Mouse (Mus musculus): ENCODE data around the gene Pten.

- TF ChIP-seq CTCF (IDR thresholded peaks at IDR 0.05; ENCODE audit: insufficient read depth, low read length) (no peak), POLR2A (IDR thresholded peaks at IDR 0.05; ENCODE audit: borderline replicate concordance, extremely low read depth, low read depth, low read length) (no peak)
Measured at GRCm38 (mm10) chr19:32852306-32852705, 95.0 kb downstream of the Pten start.
